Mouse (Mus musculus) cortical plate, adult 2 months (tissue): Measurements from ENCODE around the gene Crocc2. TPM values are rescaled to one million over a fixed set of nuclear protein-coding genes. Genes with fewer than 3 reads are reported as not detected.

Source experiments
- H3K27ac ChIP-seq: fragments of 200-500 bp; 2 replicates; pipeline ENCODE4 v1.5.1; 2012; ENCODE audit warnings: low read length, control low read depth, inconsistent platforms; ENCODE audit not compliant: insufficient read depth
- H3K4me1 ChIP-seq: fragments of 200-500 bp; 2 replicates; pipeline ENCODE4 v1.6.1; 2011; ENCODE audit warnings: low read length; ENCODE audit not compliant: control insufficient read depth, insufficient read depth
- H3K4me3 ChIP-seq: fragments of 200-500 bp; 2 replicates; pipeline ENCODE4 v1.5.1; 2011; ENCODE audit warnings: mild to moderate bottlenecking, low read length, control low read depth; ENCODE audit not compliant: insufficient read depth
- CTCF ChIP-seq: fragments of 200-500 bp; IDR thresholded peaks from 2 replicates; pipeline ENCODE4 v1.5.1; 2011; ENCODE audit warnings: mild to moderate bottlenecking, control low read depth, low read length; ENCODE audit not compliant: insufficient read depth; ENCODE audit errors: extremely low read depth
- POLR2A ChIP-seq: fragments of 200-500 bp; IDR thresholded peaks from 2 replicates; pipeline ENCODE4 v1.6.1; 2011; ENCODE audit warnings: mild to moderate bottlenecking, low read length, control low read depth; ENCODE audit not compliant: insufficient read depth; ENCODE audit errors: extremely low read depth
- polyA plus RNA-seq: library from polyadenylated mRNA; depleted of rRNA; stranded (reverse); fragments of >200 nt; gene quantifications from 2 replicates; pipeline ENCODE4 v1.2.3, GENCODE M21; 2012; rRNA removed

Crocc2 gene
- 0.15 and 0.29 TPM in 2 replicates for polyA plus RNA-seq

- H3K4me3 ChIP-seq: no peak within 1 kb of the TSS
- TF ChIP-seq POLR2A (no peak), CTCF (no peak)
- H3K4me1 ChIP-seq: peaks cover under 1% of the 10 kb centered on the region; the same call in 1 of the 2 replicates
- no peak within 1 kb of the TSS for H3K27ac ChIP-seq
Measured at GRCm38 (mm10) chr1:93168295-93168775, at the start of gene Crocc2. Gene Crocc2, plus strand, starts transcription at chr1:93168725.

GRCm38 (mm10) chr1:93118816-93119215 lies 49.7 kb upstream of the Crocc2 start:
- H3K4me3 ChIP-seq: no peak overlapping the region
- H3K27ac ChIP-seq: no peak overlapping the region
- no peaks in the 10 kb centered on the region for H3K4me1 ChIP-seq
- no peak for TF ChIP-seq POLR2A
- TF ChIP-seq CTCF: no peak

GRCm38 (mm10) chr1:93123179-93123854 lies 45.2 kb upstream of the Crocc2 start:
- no peak for TF ChIP-seq POLR2A
- TF ChIP-seq CTCF: no peak
- H3K27ac ChIP-seq: no peak overlapping the region
- H3K4me3 ChIP-seq: no peak overlapping the region
- H3K4me1 ChIP-seq: no peaks in the 10 kb centered on the region

- H3K4me1 ChIP-seq: no peaks in the 10 kb centered on the region
- H3K4me3 ChIP-seq: no peak overlapping the region
- H3K27ac ChIP-seq: no peak overlapping the region
- TF ChIP-seq POLR2A (no peak), CTCF (no peak)
Measured at GRCm38 (mm10) chr1:93124066-93124465, 44.5 kb upstream of the Crocc2 start.

- H3K4me3 ChIP-seq: no peak overlapping the region
- no peak for TF ChIP-seq POLR2A
- TF ChIP-seq CTCF: no peak
- H3K4me1 ChIP-seq: no peaks in the 10 kb centered on the region
- H3K27ac ChIP-seq: no peak overlapping the region
Measured at GRCm38 (mm10) chr1:93125256-93125655, 43.3 kb upstream of the Crocc2 start.

GRCm38 (mm10) chr1:93128209-93128608 lies 40.3 kb upstream of the Crocc2 start:
- Histone ChIP-seq H3K4me1 (no peaks in the 10 kb centered on the region), H3K4me3 (no peak overlapping the region), H3K27ac (no peak overlapping the region)
- no peak for TF ChIP-seq POLR2A
- no peak for TF ChIP-seq CTCF

GRCm38 (mm10) chr1:93128710-93129349 lies 39.7 kb upstream of the Crocc2 start:
- no peaks in the 10 kb centered on the region for H3K4me1 ChIP-seq

GRCm38 (mm10) chr1:93130242-93130983 lies 38.1 kb upstream of the Crocc2 start:
- Histone ChIP-seq H3K27ac (no peak overlapping the region), H3K4me3 (no peak overlapping the region), H3K4me1 (no peaks in the 10 kb centered on the region)
- no peak for TF ChIP-seq POLR2A
- no peak for TF ChIP-seq CTCF

More at GRCm38 (mm10) chr1:93128710-93129349, 39.7 kb upstream of the Crocc2 start:
- H3K4me3 ChIP-seq: no peak overlapping the region
- TF ChIP-seq POLR2A (no peak), CTCF (peak; percentile 94)
- H3K27ac ChIP-seq: no peak overlapping the region

GRCm38 (mm10) chr1:93132676-93133075 lies 35.8 kb upstream of the Crocc2 start:
- H3K4me1 ChIP-seq: no peaks in the 10 kb centered on the region
- no peak for TF ChIP-seq CTCF
- TF ChIP-seq POLR2A: no peak
- H3K4me3 ChIP-seq: no peak overlapping the region
- H3K27ac ChIP-seq: no peak overlapping the region

GRCm38 (mm10) chr1:93135036-93135526 lies 33.4 kb upstream of the Crocc2 start, which contains the start of gene Agxt:
Gene Agxt, plus strand, starts transcription at chr1:93135240.
- no peak for TF ChIP-seq CTCF
- no peak for TF ChIP-seq POLR2A
- Histone ChIP-seq H3K4me3 (no peak within 1 kb of the TSS), H3K27ac (no peak within 1 kb of the TSS), H3K4me1 (no peaks in the 10 kb centered on the region)
